In the genomic region with DNA sequence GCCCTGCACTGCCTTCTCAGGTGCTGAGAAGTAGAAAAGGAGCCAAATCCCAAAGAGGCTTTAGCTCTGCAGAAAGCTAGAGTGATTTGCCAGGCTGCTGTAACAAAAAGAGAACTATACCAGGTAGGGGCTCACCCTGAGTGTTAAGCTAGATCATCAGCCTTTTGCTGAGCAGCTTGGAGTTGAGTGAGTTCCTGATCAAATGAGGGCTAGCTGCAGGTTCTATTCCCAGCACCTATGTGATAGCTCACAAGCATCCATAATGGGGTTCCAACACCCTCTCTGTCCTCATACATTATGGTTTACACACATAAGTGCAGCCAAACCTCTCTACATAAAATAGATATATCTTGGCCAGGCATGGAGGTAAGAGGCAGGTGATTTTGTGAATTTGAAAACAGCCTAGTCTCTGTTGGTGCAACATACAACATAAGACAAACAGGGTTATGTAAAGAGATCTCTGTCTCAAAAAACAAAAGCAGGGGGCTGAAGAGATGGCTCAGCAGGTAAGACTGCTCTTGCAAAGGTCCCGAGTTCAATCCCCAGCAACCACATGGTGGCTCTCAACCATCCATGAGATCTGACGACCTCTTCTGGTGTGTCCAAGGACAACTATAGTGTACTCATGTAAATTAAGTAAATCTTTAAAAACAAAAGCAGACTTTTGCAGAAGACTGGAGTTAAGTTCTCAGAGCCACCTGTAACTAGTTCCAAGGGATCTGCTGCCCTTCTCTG, we compare ENCODE assay signal across 19 mouse cellular contexts. TPM values are rescaled to one million over a fixed set of nuclear protein-coding genes. Genes with fewer than 3 reads are reported as not detected.
A peak's percentile ranks its signal among the peaks of the same experiment; 100 is the strongest.
DNase-seq lines count a peak whose midpoint lies in the region; ATAC-seq lines count a peak whose summit lies in the region.
"Had no signal": no experiment of that assay in that cellular context is flagged by ENCODE, and none has a peak within 500 bp of the region (broad histone marks: within the 10 kb centered on the region; RNA-seq: fewer than 3 reads in every experiment).

No protein-coding gene starts in this region.

- peaks cover 47% of the 10 kb centered on the region for H3K36me3 ChIP-seq in liver, embryonic 12.5 days
- H3K36me3 ChIP-seq in intestine, embryonic 16.5 days (ENCODE audit: control insufficient read depth, insufficient read depth, low read length) = peaks cover 11% of the 10 kb centered on the region; the same call in 1 of the 2 replicates

- H3K4me3 ChIP-seq in liver, embryonic 12.5 days = no peak overlapping the region
- H3K4me3 ChIP-seq in intestine, embryonic 16.5 days (ENCODE audit: low read length) = no peak overlapping the region
- H3K4me3 ChIP-seq: forebrain, embryonic 12.5 days; heart, embryonic 15.5 days; limb, embryonic 12.5 days had no signal

- WGBS in liver, embryonic 12.5 days (ENCODE audit: insufficient replicate concordance) = 51% methylated on average over 2 of the region's 2 CpGs
- 66% methylated on average over 2 of the region's 2 CpGs for WGBS in intestine, embryonic 16.5 days

- H3K9me3 ChIP-seq in liver, embryonic 12.5 days (replicated peaks) = no peaks in the 10 kb centered on the region
- H3K9me3 ChIP-seq in intestine, embryonic 16.5 days (ENCODE audit: control insufficient read depth, low read length) = no peaks in the 10 kb centered on the region
- H3K9me3 ChIP-seq: forebrain, embryonic 12.5 days; heart, embryonic 15.5 days; limb, embryonic 12.5 days had no signal

- H3K4me2 ChIP-seq in liver, embryonic 12.5 days = no peak overlapping the region
- no peak overlapping the region for H3K4me2 ChIP-seq in intestine, embryonic 16.5 days (ENCODE audit: low read depth, low read length)
- H3K4me2 ChIP-seq: forebrain, embryonic 12.5 days; heart, embryonic 15.5 days; limb, embryonic 12.5 days; lung, embryonic 14.5 days had no signal

- no peak overlapping the region for H3K9ac ChIP-seq in liver, embryonic 12.5 days
- no peak overlapping the region for H3K9ac ChIP-seq in intestine, embryonic 16.5 days (ENCODE audit: low read depth, low read length)
- H3K9ac ChIP-seq: forebrain, embryonic 12.5 days; heart, embryonic 15.5 days; limb, embryonic 12.5 days; lung, embryonic 14.5 days had no signal

- no peak for ATAC-seq in liver, embryonic 12.5 days
- peak; percentile 30; the same call in 1 of the 2 replicates for ATAC-seq in intestine, embryonic 16.5 days
- ATAC-seq: Patski had no signal

- H3K4me1 ChIP-seq in liver, embryonic 12.5 days = 0 out of 2 replicates have a peak, but pooled peaks cover 1% of the 10 kb centered on the region
- H3K4me1 ChIP-seq in intestine, embryonic 16.5 days (ENCODE audit: control insufficient read depth, insufficient read depth, low read length) = no peaks in the 10 kb centered on the region
- H3K4me1 ChIP-seq: forebrain, embryonic 12.5 days; heart, embryonic 15.5 days; limb, embryonic 12.5 days had no signal

- no peak for DNase-seq in liver
- peak; percentile 55 for DNase-seq in ZHBTc4 (ENCODE audit: low read depth, low spot score)
- no peak for DNase-seq in adrenal gland, postnatal 14 days
- no peak for DNase-seq in urinary bladder, postnatal 10 days (ENCODE audit: low spot score)
- DNase-seq in right cerebral cortex, postnatal 25 days = no peak
- DNase-seq: adrenal gland, postnatal 25 days; cerebellum, adult 11 months; cerebellum, postnatal 14 days; embryo, embryonic 11 days; gastrocnemius, postnatal 25 days; lung, embryonic 14.5 days; lung, postnatal 36 days; thymus, postnatal 25 days had no signal

- no peaks in the 10 kb centered on the region for H3K27me3 ChIP-seq in liver, embryonic 12.5 days (replicated peaks)
- no peaks in the 10 kb centered on the region for H3K27me3 ChIP-seq in intestine, embryonic 16.5 days (replicated peaks; ENCODE audit: control insufficient read depth, insufficient read depth, low read length)
- H3K27me3 ChIP-seq: forebrain, embryonic 12.5 days; heart, embryonic 15.5 days; limb, embryonic 12.5 days; Patski had no signal

- peak overlapping the region; percentile 18 for H3K27ac ChIP-seq in liver, embryonic 12.5 days
- no peak overlapping the region for H3K27ac ChIP-seq in intestine, embryonic 16.5 days (ENCODE audit: low read length)
- H3K27ac ChIP-seq: forebrain, embryonic 12.5 days; heart, embryonic 15.5 days; limb, embryonic 12.5 days had no signal

RNA-seq across cellular contexts. Expression of a gene that starts 10.9 kb away (rescaled TPM):
- 664 and 670 TPM in 2 replicates for polyA plus RNA-seq in liver, embryonic 12.5 days (2016; fragmentation: Nextera tagmentation; extraction: Ambion mirVana)
- polyA plus RNA-seq in intestine, embryonic 16.5 days (2015; fragmentation: Nextera tagmentation; extraction: Ambion mirVana) = 523 and 531 TPM in 2 replicates
- 334 and 370 TPM in 2 replicates for total RNA-seq in adrenal gland, postnatal 14 days (2021)

RNA-seq across cellular contexts. Expression of a gene that starts 25.6 kb away (rescaled TPM):
- polyA plus RNA-seq in liver, embryonic 12.5 days (2016; fragmentation: Nextera tagmentation; extraction: Ambion mirVana) = 32.9 and 35.2 TPM in 2 replicates
- 13.4 and 14.2 TPM in 2 replicates for polyA plus RNA-seq in intestine, embryonic 16.5 days (2015; fragmentation: Nextera tagmentation; extraction: Ambion mirVana)
- total RNA-seq in adrenal gland, postnatal 14 days (2021) = 98.3 and 98.5 TPM in 2 replicates
